Mouse (Mus musculus): ENCODE data around the gene Ppm1h. TPM values are rescaled to one million over a fixed set of nuclear protein-coding genes. Genes with fewer than 3 reads are reported as not detected.

Gene Ppm1h
- total RNA-seq, 2 experiments from 2014 or later: 8.1 to 8.3 TPM

DNA sequence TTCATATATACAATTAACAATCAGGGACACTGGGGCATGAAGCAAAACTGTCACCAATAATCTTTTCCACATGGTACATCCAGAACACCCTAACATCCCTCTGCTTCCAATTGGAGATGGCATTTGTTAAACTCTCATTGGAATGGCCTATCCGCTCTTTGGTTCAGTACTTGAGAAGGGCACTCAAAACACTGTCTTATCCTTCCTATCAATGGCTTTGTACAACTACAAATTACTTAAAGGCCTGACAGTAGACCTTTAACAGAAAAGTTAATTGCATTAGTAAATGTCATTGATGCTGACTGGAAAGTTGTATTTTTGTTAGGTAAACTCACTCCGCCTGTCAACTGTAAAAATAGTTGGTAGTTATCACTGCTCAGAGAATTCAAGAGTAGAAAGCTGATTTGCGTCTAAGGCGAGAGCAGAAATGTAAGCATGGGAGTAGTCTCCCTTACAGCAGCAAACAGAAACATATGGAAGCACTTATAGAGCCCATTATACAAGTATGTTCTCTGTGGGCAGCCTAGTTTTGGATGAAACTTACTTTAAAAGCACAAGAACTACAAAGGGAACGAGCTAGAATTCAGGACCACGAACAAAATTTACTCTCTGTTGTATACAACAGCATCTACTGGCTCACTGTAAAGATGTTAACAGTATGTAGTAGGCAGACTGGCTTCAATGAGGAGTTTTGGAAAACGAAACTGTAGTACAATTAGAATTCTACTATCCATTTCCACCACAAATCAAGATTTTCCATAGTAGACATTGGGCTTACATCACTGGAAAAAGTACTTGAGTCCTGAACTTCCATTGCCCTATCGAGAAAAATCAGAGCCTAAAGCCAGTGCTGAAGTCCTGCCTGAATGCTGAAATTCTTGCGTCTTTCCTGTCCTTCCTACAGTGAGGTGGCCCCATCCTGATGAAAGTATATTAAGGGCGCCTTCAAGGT is 305.3 kb downstream of the Ppm1h start:
- DNase-seq: no peak

DNA sequence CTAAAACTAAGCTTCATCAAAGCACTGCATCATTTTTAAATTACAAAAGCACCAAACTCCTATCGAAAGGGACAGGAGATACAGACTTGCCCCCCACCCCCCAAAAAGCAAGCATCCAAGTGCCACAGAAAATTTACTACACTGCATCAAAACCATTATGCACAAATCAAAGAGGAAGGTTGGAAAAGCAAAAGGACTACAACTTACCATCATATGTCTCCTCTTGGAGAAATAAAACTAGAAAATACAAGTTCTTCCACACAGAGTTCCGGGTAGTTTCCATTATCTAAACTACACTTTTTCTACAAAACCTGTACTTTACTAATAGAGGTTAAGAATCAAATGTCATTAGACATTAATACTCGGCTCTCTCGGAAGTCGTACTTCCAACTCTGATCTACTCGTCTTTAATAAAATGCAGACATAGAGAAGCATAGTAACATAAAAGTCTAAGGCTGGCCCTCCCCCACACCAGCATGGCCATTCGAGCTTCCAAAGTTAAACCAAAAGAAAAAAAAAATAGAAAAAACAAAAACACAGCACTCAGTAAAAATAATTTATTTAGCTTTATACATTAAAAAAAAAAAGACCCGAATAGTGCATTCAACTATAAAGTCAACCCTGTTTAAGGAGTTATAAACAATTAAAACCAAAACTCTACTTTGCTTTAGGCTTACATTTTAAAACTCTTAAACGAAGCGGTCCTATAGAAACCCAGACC is 306.1 kb downstream of the Ppm1h start:
- no peak for DNase-seq

DNA sequence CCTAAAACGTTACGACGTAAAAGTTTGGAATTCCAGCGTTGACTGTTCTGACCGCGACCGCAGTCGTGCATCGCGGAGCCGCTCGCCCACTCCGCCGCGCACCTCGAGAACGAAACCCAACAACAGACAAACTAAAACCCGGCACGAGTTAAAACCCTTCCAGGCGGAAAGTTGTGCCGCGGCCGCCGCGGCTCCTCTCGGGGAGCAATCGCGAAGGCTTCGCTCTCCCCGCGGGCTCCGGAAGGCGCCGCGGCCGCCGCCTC is 306.6 kb downstream of the Ppm1h start:
- DNase-seq: peak; percentile 60

DNA sequence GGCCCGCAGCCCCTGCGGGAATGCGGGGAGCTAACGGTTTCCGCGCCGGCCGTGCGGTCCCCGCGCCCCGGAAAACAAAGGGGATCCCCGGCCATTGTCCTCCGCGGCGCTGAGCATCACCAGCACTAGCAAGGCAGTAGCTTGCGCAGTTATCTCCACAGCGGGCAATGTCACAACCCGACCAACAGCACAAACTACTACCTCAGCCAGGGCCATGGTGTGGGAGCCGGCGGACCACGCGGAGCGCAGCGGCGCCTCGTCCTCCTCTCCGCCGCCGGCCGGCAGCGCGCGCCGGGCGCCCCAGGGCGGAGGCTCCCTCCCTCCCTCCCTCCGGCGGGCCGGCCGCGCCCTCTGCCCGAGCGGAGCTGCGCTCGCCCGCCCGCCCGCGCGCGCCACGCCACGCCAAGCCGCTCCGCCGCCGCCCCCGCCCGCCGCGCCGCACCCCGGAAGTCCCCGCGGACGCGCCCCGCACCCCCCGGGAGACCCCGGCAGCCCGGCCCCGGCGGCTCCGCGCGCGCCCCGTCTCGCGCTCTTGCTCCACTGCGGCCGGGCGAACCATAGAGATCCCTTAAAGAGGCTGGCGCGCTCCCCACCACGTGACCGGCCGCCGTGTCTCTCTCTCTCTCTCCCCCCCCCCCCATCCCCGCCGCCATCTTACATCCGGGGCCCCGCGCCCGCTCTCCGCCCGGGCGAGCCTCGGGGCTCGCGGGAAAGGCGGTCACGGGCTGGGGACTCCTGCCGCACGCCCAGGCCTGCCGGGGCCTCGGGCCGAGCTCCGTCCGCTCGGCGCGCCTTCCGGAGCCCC is 307.2 kb downstream of the Ppm1h start:
- peak; percentile 88 for DNase-seq

DNA sequence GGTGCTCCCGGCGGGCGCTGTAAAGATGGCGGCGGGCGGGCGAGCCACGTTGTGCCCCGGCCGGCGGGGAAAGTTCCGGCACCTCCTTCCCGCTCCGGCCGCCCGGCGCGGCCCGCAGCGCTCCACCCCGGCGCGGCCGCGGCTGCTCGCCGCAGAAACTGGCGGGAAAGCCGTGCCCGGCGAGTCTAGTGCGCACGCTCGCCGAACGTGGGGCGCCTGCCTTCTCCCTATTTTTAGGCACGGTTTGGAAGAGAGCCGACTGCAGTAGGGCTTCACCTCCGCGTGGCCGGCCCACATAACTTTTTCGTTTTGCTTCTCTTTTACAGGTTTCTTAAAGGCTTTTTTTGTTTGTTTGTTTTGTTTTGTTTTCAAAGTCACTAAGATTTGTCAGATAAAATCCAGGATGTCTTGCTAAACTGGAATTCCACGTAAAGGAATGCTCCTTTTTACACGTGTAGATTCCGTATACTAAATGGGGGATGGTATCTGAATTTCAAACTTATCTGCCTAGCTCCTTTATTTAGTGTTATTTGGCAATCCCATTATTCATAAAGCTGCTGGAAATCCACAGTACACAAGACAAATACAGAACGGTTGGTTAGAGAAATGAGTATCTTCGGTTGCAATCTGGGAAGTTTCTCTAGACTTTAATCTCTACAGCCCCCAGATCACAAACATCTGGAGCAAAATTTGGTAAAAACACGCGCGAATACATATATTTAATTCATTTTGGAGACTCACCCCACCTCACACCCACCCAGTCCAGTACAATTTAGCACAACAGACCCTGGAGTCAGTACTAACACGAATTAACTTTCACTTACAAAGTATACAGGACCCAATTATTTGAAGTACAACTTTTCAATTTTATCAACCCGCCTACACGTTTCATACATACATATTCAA is 308.0 kb downstream of the Ppm1h start:
- peak; percentile 86 for DNase-seq

DNA sequence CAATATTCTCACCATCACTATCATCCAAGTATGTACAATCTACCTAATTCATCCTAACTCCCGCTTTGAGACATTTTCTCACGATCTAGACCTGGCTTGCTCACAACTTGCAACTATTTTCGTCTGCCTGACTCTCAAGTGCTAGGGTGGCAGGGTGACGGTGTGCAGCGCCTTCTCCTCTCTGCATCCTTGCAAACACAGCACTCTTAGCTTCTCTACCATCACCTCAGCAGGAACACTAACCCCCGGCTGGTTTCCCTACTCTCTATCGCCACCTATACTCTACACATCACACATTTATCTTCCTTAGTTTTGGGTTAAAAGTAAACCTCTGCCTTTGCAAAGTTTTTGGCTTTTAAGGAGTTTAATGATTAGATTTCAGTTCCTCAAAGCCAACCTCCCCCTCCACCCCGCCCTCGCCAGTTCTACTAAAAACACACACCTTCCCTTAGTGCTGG is 309.1 kb downstream of the Ppm1h start:
- DNase-seq: peak; percentile 51

DNA sequence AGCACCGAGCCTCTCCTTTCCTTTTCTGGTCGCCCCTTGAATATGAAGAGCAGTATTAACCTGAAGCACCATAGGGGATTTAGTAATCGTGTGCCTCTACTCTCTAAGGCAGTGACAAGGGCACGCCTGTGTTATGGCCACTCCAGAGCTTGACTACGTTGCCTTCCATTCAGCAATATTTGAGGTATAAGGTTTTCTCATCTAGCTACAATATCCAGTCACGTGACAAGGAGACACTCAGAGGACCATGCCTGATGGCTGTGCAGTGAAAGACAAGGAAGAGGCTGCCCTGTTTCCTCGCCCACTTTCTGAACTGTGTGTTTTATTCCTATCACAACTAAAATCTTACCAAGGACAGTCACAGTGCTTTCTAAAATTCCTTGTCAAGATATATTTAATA is 309.8 kb downstream of the Ppm1h start:
- DNase-seq: no peak

DNA sequence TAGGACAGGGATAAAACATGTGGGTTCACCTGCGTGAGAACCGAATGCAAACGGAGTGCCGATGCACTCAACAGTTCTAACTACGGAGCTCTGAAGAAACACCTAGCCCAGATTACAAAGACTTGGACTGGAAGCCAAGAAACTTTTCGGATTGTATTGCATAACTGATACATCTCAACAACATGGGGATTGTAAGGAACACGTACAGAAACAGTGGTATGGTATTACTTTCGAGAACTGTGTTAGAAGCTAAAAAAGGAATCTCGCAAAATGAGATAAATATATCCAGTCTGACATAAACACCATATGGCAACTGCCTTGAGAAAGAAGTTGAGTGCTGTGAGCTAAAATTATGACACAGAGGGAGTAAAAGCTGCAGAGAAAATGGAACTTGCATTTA is 311.4 kb downstream of the Ppm1h start:
- DNase-seq: no peak

DNA sequence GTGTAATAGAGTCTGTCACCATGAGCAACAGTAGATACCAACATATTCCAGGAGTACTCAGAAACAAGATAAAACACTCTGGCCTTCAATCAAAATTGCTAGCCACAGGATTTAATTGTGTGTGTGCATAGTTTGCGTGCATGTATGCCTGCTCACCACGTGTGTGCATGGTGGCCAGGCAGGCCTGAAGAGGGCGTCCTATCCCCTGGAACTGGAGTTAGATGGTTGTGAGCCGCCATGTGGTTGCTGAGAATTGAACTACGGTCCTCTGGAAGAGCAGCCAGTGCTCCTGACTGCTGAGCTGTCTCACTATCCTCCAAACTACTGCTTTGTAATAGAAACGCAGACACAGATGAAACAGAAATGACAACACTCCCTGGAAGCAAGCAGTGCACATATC is 312.0 kb downstream of the Ppm1h start:
- DNase-seq: no peak

DNA sequence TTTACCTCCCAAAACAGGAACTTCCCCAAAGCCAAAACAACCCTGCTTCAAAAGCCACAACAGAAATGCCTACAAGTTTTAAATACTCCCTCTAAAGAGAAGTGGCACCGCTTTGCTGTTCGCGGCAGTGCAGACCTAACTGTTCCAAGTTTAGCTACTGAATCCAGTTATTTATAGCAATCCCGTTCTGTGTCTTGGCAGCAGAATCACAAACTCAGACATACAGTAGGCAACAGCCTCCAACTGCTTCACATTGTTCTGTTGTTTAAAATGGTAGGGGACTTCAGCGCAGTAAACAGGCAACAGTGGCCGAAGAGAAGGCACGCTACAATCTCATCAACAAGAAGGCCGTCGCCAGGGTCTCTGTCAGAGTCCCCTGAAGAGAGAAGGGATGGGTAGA is 312.5 kb downstream of the Ppm1h start:
- peak; percentile 41 for DNase-seq

DNA sequence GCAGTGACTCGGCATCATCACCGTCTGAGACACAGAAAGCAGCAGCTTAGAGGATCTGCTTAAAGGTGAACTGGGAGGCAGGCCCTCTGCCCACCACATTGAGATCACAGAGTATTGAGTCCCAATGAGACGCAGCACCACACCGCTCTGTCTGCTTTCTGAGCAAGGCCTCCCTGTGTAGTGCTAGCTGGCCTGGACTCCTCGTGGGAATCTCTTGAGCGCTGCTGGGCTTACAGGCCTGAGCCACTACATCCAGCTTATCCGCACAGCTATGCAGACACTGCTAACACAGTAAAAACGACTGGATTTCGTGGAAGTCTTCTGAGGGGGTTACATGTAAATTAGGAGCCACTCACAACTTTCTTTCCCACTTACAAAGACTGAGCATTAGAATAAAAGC is 313.1 kb downstream of the Ppm1h start:
- DNase-seq: peak; percentile 27

DNA sequence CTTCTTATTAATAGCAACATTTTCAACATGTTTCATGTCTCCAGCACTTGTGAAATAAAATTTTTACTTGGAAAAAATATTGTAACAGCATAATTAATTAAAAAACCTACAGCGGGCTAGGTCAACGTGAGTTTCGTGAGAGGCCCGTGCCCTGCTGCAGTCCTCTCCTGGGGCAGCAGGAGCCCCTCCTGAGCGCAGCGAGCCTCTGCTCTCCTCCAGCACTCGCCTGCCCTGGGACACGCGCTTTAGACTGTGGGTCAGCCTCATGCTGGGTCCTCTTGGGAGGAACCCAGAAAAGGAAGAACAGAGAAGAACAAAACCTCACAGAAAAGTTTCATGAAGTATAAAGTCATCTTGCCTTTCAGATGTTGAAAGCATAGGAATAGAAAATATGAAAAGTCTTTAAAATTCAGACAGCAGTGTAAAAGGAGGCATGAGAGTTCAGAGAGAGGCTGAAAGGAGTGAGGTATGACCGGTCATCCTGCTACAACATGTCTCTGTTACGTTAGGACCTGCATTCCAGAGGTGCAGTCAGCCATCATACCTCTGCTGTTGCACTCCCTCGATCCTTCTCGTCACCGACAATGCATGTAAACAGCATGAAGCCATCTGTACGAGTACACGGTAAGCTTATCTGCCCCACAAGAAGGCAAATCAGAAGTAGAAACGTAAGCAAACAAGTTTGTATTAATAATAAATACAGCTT is 316.0 kb downstream of the Ppm1h start:
- DNase-seq: no peak

Small RNAs within 50 kb of the gene (microRNA-seq; reads per million reads assigned to microRNA genes)
- gene Mir6412: 0 reads per million in 2 experiments
- 0 to 0.61 reads per million in 2 experiments for gene Mir8104
- 122,761 to 127,976 reads per million in 2 experiments for gene Mirlet7i

Other genes starting within 250 kb of the Ppm1h start
- under 1 TPM; 0.56 to 0.64 TPM for gene Avpr1a, start 230.3 kb upstream of the Ppm1h start, total RNA-seq (2021)